Mouse (Mus musculus) kidney, postnatal 4 days (tissue): ENCODE measurements around the gene Rbak.
"Not testable (repeated sequence)": the region's sequence is repeated elsewhere in the genome, so short reads cannot be mapped to it uniquely, and the experiment has no call there.

ENCODE experiments used
- DNase-seq, 2 experiments: peaks; one replicate each; pipeline ENCODE4 v3.0.0; 2021; ENCODE audit warnings: mixed read lengths in 2 of 2

Gene Rbak

DNA sequence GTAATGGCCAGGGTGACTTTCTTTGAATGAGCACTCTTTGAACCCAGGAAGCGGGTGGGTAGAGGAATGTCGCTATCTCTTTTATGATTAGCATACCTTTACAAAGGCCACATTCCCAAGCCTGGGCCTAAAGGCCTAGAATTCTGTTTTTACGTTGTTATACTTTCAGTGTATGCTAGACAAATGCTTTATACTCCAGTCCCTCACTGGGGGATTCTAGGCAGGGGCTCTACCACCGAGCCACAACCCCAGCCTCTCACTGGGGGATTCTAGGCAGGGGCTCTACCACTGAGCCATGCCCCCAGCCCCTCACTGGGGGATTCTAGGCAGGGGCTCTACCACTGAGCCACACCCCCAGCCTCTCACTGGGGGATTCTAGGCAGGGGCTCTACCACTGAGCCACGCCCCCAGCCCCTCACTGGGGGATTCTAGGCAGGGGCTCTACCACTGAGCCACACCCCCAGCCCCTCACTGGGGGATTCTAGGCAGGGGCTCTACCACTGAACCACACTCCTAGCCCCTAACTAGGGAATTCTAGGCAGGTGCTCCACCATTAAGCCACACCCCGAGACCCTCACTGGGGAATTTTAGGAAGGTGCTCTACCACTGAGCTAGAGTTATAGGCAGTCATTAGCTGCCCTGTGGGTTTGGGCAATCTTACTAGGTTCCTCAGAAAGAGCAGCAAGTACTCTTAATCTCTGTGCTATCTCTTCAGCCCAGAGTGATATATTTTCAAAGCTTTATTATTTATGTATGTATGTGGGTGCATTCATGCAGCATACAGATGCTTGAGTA is 46.2 kb downstream of the Rbak start:
- not testable (repeated sequence) for DNase-seq

DNA sequence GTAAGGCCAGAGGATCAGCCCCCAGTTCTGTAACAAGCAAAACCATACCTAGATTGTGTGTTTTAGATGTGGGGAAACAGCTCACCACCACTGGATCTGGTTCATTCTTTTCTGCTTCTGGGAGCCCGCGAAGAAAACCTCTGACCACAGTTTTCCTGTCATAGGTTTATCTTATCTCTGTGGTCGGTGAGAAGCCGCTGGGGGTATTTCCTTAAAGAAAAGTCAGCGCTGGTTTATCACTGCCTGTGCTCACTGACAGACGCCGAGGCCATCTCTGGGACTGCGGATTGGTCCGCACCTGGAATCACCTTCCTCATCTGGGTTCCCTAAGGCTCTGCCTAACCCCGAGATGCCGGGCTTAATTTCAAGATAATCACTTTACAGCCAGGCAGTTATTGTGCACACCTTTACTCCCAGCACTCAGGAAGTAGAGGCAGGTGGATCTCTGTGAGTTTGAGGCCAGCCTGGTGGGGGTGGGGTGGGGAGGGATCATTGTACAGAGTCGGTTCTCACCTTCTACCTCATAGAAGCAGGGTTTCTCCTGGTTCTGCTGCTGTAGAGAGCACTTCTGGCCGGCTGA is 47.5 kb downstream of the Rbak start:
- DNase-seq, result no peak

DNA sequence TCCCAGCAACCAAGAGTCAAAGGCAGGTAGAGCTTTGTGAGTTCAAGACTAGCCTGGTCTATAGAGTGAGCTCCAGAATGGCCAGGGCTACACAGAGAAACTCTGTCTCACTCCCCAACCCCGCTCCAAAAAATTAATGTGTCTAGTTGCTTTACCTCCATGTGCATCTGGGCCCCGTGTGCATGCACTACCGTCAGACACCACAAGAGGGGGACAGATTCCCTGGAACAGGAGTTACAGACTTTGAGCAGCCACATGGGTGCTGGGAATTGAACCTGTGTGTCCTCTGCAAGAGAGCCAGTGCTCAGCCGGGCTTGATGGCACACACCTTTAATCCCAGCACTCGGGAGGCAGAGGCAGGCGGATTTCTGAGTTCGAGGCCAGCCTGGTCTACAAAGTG is 50.2 kb downstream of the Rbak start:
- peak in 1 of 2 experiments; percentile 12 for DNase-seq

GRCm38 (mm10) chr5:143129101-143129500 is 51.5 kb downstream of the Rbak start:
- DNase-seq, result no peak

- no peak for DNase-seq
Measured at GRCm38 (mm10) chr5:143127837-143128236, 52.7 kb downstream of the Rbak start.

- no peak for DNase-seq
Measured at GRCm38 (mm10) chr5:143126908-143127307, 53.7 kb downstream of the Rbak start.

- no peak for DNase-seq
Measured at GRCm38 (mm10) chr5:143126089-143126488, 54.5 kb downstream of the Rbak start.

GRCm38 (mm10) chr5:143125601-143126000 is 55.0 kb downstream of the Rbak start:
- DNase-seq, result no peak

- DNase-seq, result no peak
Measured at GRCm38 (mm10) chr5:143124805-143125378, 55.7 kb downstream of the Rbak start.

DNA sequence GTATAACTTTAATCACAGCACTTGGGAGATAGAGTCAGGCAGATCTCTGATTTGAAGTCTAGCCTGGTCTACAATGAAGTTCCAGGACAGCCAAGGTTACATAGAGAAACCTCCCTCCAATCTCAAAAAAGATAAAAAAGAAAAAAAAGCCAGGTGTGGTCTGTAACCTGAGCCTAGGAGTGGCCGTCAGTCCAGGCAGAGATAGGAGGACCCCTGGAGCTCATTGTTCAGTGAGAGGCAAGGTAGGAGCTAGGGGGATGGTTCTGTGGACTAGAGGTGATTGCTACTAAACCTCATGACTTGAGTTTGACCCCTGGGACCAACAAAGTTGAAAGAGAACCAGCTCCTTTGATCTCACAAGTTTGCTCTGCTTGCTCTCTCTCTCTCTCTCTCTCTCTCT is 57.9 kb downstream of the Rbak start:
- DNase-seq, result no peak
